Mouse (Mus musculus) testis, adult 2 months (tissue): ENCODE data around the gene Kcnf1. TPM values are rescaled to one million over a fixed set of nuclear protein-coding genes. Genes with fewer than 3 reads are reported as not detected.
"Not testable (repeated sequence)": the region's sequence is repeated elsewhere in the genome, so short reads cannot be mapped to it uniquely, and the experiment has no call there.

ENCODE experiments used
- H3K27ac ChIP-seq: fragments of 200-500 bp; 2 replicates; pipeline ENCODE4 v1.5.1; 2012; ENCODE audit warnings: low read depth, low read length; ENCODE audit not compliant: control insufficient read depth, insufficient read depth
- H3K27me3 ChIP-seq: fragments of 200-500 bp; 2 replicates; pipeline ENCODE4 v1.6.1; 2012; ENCODE audit warnings: mild to moderate bottlenecking, low read length, moderate library complexity; ENCODE audit not compliant: control insufficient read depth, insufficient read depth
- H3K36me3 ChIP-seq: fragments of 200-500 bp; 2 replicates; pipeline ENCODE4 v1.6.1; 2012; ENCODE audit warnings: mild to moderate bottlenecking, low read length; ENCODE audit not compliant: control insufficient read depth, insufficient read depth
- H3K4me1 ChIP-seq: fragments of 200-500 bp; 2 replicates; pipeline ENCODE4 v1.6.1; 2012; ENCODE audit warnings: low read length; ENCODE audit not compliant: control insufficient read depth, insufficient read depth
- H3K4me3 ChIP-seq: fragments of 200-500 bp; 2 replicates; pipeline ENCODE4 v1.5.1; 2012; ENCODE audit warnings: low read depth, mild to moderate bottlenecking, low read length, moderate library complexity, mixed read lengths; ENCODE audit not compliant: control insufficient read depth
- CTCF ChIP-seq: fragments of 200-500 bp; IDR thresholded peaks from 2 replicates; pipeline ENCODE4 v1.5.1; 2012; ENCODE audit warnings: low read depth, mild to moderate bottlenecking, inconsistent platforms, low read length, moderate library complexity; ENCODE audit not compliant: control insufficient read depth, insufficient read depth, insufficient replicate concordance
- POLR2A ChIP-seq: fragments of 200-500 bp; IDR thresholded peaks from 2 replicates; pipeline ENCODE4 v1.6.1; 2012; ENCODE audit warnings: low read depth, mild to moderate bottlenecking, inconsistent platforms, low read length, moderate library complexity; ENCODE audit not compliant: control insufficient read depth
- polyA plus RNA-seq: library from polyadenylated mRNA; depleted of rRNA; stranded (reverse); fragments of >200 nt; gene quantifications from 2 replicates; pipeline ENCODE4 v1.2.3, GENCODE M21; 2012; rRNA removed

Gene Kcnf1
- polyA plus RNA-seq, 1 experiment = 0.59 TPM

GRCm38 (mm10) chr12:17134546-17135096 lies 42.1 kb downstream of the Kcnf1 start:
- TF ChIP-seq CTCF (no peak), POLR2A (no peak)
- H3K27me3 ChIP-seq = no peaks in the 10 kb centered on the region
- H3K36me3 ChIP-seq = no peaks in the 10 kb centered on the region
- no peak overlapping the region for H3K27ac ChIP-seq
- no peaks in the 10 kb centered on the region for H3K4me1 ChIP-seq
- no peak overlapping the region for H3K4me3 ChIP-seq

GRCm38 (mm10) chr12:17132243-17132642 lies 44.4 kb downstream of the Kcnf1 start:
- no peak for TF ChIP-seq POLR2A
- no peak for TF ChIP-seq CTCF
- H3K27ac ChIP-seq = no peak overlapping the region

GRCm38 (mm10) chr12:17131563-17131962 lies 45.1 kb downstream of the Kcnf1 start:
- Histone ChIP-seq H3K27ac (no peak overlapping the region), H3K4me3 (no peak overlapping the region), H3K36me3 (no peaks in the 10 kb centered on the region), H3K27me3 (no peaks in the 10 kb centered on the region), H3K4me1 (no peaks in the 10 kb centered on the region)
- TF ChIP-seq POLR2A (no peak), CTCF (no peak)

More at GRCm38 (mm10) chr12:17132243-17132642, 44.4 kb downstream of the Kcnf1 start:
- Histone ChIP-seq H3K36me3 (no peaks in the 10 kb centered on the region), H3K27me3 (no peaks in the 10 kb centered on the region), H3K4me3 (no peak overlapping the region), H3K4me1 (no peaks in the 10 kb centered on the region)

- not testable (repeated sequence) for H3K4me1 ChIP-seq, H3K36me3 ChIP-seq, H3K4me3 ChIP-seq, H3K27me3 ChIP-seq, H3K27ac ChIP-seq
Observed at GRCm38 (mm10) chr12:17122881-17123280, 53.8 kb downstream of the Kcnf1 start.

Other genes starting within 250 kb of the Kcnf1 start
- gene Pqlc3, start 176.5 kb downstream of the Kcnf1 start, polyA plus RNA-seq = 1.8 and 2.0 TPM in 2 replicates
- gene 2410004P03Rik, start 165.2 kb downstream of the Kcnf1 start, polyA plus RNA-seq = 0.02 and 0.05 TPM in 2 replicates
- gene Pdia6, start 89.7 kb upstream of the Kcnf1 start, polyA plus RNA-seq = 97.2 and 119 TPM in 2 replicates
- gene Atp6v1c2, start 152.5 kb upstream of the Kcnf1 start, polyA plus RNA-seq = 1.0 and 2.8 TPM in 2 replicates
- 3.8 and 4.0 TPM in 2 replicates for gene Nol10, start 171.6 kb upstream of the Kcnf1 start, polyA plus RNA-seq